Mouse (Mus musculus) liver, embryonic 15.5 days (tissue): ENCODE measurements around the gene Abcc12. TPM values are rescaled to one million over a fixed set of nuclear protein-coding genes. Genes with fewer than 3 reads are reported as not detected.

ENCODE experiments used
- ATAC-seq: fragments of 200-750 bp; cut with Nextera tagmentation; 2 replicates; pipeline ENCODE4 v1.8.0; 2017; ENCODE audit warnings: moderate number of reproducible peaks, mild to moderate bottlenecking, moderate library complexity; ENCODE audit not compliant: insufficient read depth
- H3K27ac ChIP-seq: fragments of 300-500 bp; sonication (generic); replicated peaks from 2 replicates; pipeline ENCODE4 v1.5.1; 2015; ENCODE audit warnings: mild to moderate bottlenecking, inconsistent platforms
- H3K27me3 ChIP-seq: fragments of 300-500 bp; sonication (generic); 2 replicates; pipeline ENCODE4 v1.6.1; 2015; ENCODE audit warnings: mild to moderate bottlenecking, inconsistent platforms
- H3K36me3 ChIP-seq: fragments of 300-500 bp; sonication (generic); replicated peaks from 2 replicates; pipeline ENCODE4 v1.6.1; 2015; ENCODE audit warnings: moderate library complexity, mild to moderate bottlenecking, inconsistent platforms
- H3K4me1 ChIP-seq: fragments of 300-500 bp; sonication (generic); replicated peaks from 2 replicates; pipeline ENCODE4 v1.6.1; 2015; ENCODE audit warnings: inconsistent platforms
- H3K4me2 ChIP-seq: fragments of 300-500 bp; sonication (generic); 2 replicates; pipeline ENCODE4 v1.6.1; 2015; ENCODE audit warnings: moderate library complexity, mild to moderate bottlenecking, inconsistent platforms
- H3K4me3 ChIP-seq: fragments of 300-500 bp; sonication (generic); replicated peaks from 2 replicates; pipeline ENCODE4 v1.5.1; 2015; ENCODE audit warnings: mild to moderate bottlenecking, inconsistent platforms
- H3K9ac ChIP-seq: fragments of 300-500 bp; sonication (generic); 2 replicates; pipeline ENCODE4 v1.6.1; 2015; ENCODE audit warnings: moderate library complexity, mild to moderate bottlenecking, inconsistent platforms
- H3K9me3 ChIP-seq: fragments of 300-500 bp; sonication (generic); replicated peaks from 2 replicates; pipeline ENCODE4 v1.6.1; 2016; ENCODE audit warnings: inconsistent platforms
- WGBS: fragments of 180-500 bp; shearing (Covaris S2); methylation state at CpG from one replicate; pipeline ENCODE4 v1.1.7; 2015; ENCODE audit warnings: mixed read lengths; ENCODE audit not compliant: insufficient replicate concordance; 5-methylcytosine and 5-hydroxymethylcytosine counted together
- microRNA-seq: library from miRNA; unstranded; fragments of <30 nt; microRNA quantifications from one replicate; pipeline ENCODE4, GENCODE M21; 2016
- polyA plus RNA-seq: library from polyadenylated mRNA; unstranded; fragments of >200 nt; fragmentation: Nextera tagmentation; extraction: Ambion mirVana; gene quantifications from 2 replicates; pipeline ENCODE4 v1.2.1, GENCODE M21; 2015

Abcc12 gene
- polyA plus RNA-seq, 1 experiment from 2014 or later: not detected

- no peak overlapping the region for H3K9ac ChIP-seq
- H3K27ac ChIP-seq: no peak overlapping the region
- H3K4me1 ChIP-seq: no peaks in the 10 kb centered on the region
- no peaks in the 10 kb centered on the region for H3K9me3 ChIP-seq
- no peaks in the 10 kb centered on the region for H3K36me3 ChIP-seq
- no peak overlapping the region for H3K4me2 ChIP-seq
- ATAC-seq: no peak
- H3K4me3 ChIP-seq: no peak overlapping the region
- 63% methylated on average over 11 of the region's 11 CpGs for WGBS
- H3K27me3 ChIP-seq: no peaks in the 10 kb centered on the region
Observed at GRCm38 (mm10) chr8:86453697-86454480, 126.6 kb downstream of the Abcc12 start.

DNA sequence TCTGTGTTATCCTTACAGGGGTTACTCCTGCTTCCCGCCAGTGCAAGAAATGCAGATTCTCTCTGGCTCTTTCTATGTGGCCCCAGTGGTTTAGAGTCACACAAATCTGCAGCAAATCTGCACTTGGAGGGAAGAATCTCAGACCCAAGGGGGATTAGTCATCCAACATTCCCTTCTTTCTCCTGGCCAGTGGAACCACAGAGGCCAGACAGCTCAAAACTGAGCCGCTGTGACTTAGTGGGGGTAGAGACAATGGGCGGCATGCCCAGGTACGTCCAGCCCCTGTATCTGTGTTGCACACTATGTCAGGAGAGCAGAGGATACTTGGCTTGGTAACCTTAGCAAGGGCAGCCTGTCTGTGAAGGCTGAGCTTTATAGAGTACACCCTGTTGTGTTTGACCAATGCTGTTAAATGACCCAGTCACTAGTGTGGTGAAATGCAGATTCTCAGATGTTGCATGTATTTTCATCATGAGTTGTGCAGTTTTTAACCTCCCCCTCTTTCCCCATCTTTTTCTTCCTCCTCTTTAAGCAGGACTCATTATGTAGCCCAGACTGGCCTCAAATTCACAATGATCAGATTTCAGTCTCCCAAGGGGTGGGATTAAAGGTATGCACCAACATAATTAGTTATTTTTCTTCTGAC is 130.5 kb downstream of the Abcc12 start:
- Histone ChIP-seq H3K27me3 (no peaks in the 10 kb centered on the region), H3K9ac (no peak overlapping the region), H3K4me1 (no peaks in the 10 kb centered on the region), H3K4me3 (no peak overlapping the region), H3K4me2 (no peak overlapping the region), H3K9me3 (no peaks in the 10 kb centered on the region), H3K27ac (no peak overlapping the region), H3K36me3 (no peaks in the 10 kb centered on the region)
- WGBS: 76% methylated on average over 4 of the region's 4 CpGs
- no peak for ATAC-seq

DNA sequence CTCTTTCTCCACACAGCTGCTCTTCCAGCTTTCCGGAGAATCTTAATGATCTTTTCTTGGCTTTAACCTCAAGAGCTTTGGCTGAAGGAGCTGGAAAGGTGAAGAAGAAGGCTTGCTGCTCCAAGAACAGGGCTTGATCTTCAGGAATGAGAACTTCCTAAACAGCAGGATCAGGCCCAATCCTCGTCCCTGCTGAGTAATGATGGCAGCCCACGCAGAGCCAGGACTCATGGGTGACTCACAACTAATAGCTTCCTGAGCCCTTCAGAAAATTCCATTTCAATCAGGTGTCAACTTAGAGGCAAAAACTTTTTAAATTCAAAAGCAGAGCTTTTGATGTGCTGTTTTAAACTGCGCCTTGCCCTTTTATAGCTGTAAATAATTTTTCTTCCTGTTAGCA is 135.0 kb downstream of the Abcc12 start:
- Histone ChIP-seq H3K9ac (no peak overlapping the region), H3K9me3 (no peaks in the 10 kb centered on the region), H3K27me3 (no peaks in the 10 kb centered on the region), H3K36me3 (no peaks in the 10 kb centered on the region), H3K4me1 (no peaks in the 10 kb centered on the region), H3K4me2 (no peak overlapping the region), H3K27ac (no peak overlapping the region), H3K4me3 (no peak overlapping the region)
- no peak for ATAC-seq
- WGBS: 55% methylated on average over 4 of the region's 4 CpGs

DNA sequence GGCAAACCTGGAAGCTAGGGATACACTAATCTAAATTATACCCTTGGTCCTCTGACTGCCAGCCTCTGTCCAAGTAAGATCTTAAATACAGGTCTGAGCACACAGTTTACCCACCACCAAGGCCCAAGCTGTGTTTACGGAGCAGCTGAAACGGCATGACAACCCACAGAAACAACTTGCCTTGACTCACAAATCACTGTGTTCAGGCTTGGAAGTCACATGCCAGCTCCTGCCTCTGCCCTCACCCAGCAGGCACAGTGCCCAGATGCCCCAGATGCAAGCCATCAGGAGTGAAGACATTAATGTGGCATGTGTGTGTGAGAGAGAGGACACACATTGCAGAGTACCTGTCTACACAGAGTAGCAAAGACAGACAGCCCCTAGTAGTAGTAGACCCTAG is 136.7 kb downstream of the Abcc12 start:
- Histone ChIP-seq H3K9ac (no peak overlapping the region), H3K36me3 (no peaks in the 10 kb centered on the region), H3K4me2 (no peak overlapping the region), H3K4me3 (no peak overlapping the region), H3K27ac (no peak overlapping the region), H3K27me3 (no peaks in the 10 kb centered on the region), H3K4me1 (no peaks in the 10 kb centered on the region), H3K9me3 (no peaks in the 10 kb centered on the region)
- no peak for ATAC-seq
- 72% methylated on average over 2 of the region's 2 CpGs for WGBS

DNA sequence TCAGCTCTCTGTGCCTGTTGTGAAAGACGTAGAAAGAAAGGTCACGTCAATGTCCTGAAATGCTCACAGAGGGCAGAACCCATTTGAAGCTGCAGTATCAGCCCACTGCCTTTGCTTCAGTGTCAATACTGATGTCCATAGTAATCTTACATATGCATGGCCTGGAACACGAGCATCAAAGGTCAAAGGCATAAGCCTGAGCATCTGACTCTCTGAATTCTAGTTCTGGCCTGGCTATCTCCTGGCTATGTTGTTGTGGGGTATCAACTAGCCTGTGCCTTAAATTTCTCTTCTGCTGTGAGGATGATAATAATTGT is 141.5 kb downstream of the Abcc12 start:
- ATAC-seq: no peak
- Histone ChIP-seq H3K9me3 (no peaks in the 10 kb centered on the region), H3K27ac (no peak overlapping the region), H3K4me2 (no peak overlapping the region), H3K4me1 (no peaks in the 10 kb centered on the region), H3K36me3 (no peaks in the 10 kb centered on the region), H3K4me3 (no peak overlapping the region), H3K27me3 (no peaks in the 10 kb centered on the region), H3K9ac (no peak overlapping the region)
- WGBS: 65% methylated on average over 3 of the region's 3 CpGs

DNA sequence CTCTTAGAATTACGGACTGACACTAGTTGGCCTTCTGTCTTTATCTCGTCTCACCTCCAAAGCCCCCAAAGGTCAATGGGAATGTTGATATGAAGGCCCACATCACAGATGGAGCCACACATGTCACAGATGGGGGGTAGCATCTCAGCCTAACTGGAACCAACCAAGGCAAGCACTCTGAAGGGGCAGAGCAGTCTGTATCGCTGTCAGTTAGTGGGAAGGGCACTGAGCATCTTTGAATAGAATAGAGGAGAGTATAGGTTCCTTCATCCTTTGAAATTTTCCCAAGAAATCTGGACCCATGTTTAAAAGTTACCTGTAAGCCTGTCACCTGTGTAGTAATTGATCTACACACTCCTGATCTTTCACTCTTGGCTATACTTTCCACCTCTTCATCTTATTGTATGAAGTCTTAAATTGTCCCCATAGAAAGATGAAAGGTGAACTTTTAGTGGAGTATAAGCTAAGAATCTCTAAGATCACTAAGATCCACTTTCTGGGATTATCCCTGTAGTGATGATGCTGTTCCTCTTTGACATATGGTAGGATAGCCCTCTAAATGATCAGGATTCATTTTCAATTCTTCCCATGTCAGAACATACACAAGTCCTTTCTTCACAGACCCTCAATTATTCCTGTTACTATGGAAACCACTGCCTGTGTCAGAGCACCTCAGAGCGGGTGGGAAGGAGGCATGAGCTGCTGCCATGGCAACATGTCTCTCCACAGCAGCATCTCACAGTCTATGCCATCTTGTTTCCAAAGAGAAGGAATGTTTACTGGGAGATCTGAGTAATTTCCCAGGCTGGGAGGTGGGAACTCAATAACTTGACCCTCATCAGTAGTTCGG is 142.1 kb downstream of the Abcc12 start:
- no peaks in the 10 kb centered on the region for H3K4me1 ChIP-seq
- H3K9ac ChIP-seq: no peak overlapping the region
- H3K4me3 ChIP-seq: no peak overlapping the region
- no peak for ATAC-seq
- no peaks in the 10 kb centered on the region for H3K27me3 ChIP-seq
- H3K9me3 ChIP-seq: no peaks in the 10 kb centered on the region
- WGBS: 56% methylated on average over 5 of the region's 5 CpGs
- H3K27ac ChIP-seq: no peak overlapping the region
- no peaks in the 10 kb centered on the region for H3K36me3 ChIP-seq
- H3K4me2 ChIP-seq: no peak overlapping the region

DNA sequence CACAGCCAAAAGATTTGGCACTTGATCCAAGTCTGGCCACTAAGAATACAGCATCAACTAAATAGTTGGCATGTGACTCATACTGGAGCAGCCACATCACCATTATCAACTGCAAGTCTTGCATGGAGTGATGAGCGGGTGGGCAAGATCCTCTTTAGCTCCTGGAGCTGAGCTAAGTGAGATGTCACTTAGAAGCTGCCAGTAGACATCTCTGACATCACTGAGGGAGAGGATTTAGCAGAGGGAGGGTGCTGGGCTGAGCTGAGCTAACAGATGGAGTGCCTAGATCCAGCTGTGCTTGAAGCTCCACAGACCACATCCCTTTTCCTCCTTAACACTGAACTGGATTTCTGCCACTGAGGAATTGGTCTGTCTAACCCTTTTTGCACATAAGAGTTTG is 143.1 kb downstream of the Abcc12 start:
- Histone ChIP-seq H3K9ac (no peak overlapping the region), H3K4me2 (no peak overlapping the region), H3K4me3 (no peak overlapping the region), H3K36me3 (no peaks in the 10 kb centered on the region), H3K9me3 (no peaks in the 10 kb centered on the region), H3K27ac (no peak overlapping the region), H3K4me1 (no peaks in the 10 kb centered on the region), H3K27me3 (no peaks in the 10 kb centered on the region)
- 42% methylated on average over 1 of the region's 1 CpGs for WGBS
- no peak for ATAC-seq

Small RNAs within 50 kb of the gene (microRNA-seq; reads per million reads assigned to microRNA genes)
- not detected for gene Gm44348

Other genes starting within 250 kb of the Abcc12 start
- gene Lonp2, start 43.4 kb upstream of the Abcc12 start, polyA plus RNA-seq: 36.5 and 38.7 TPM in 2 replicates
- gene Gm10638, start 165.0 kb upstream of the Abcc12 start, polyA plus RNA-seq: 0.91 and 1.3 TPM in 2 replicates
- gene Siah1a, start 165.2 kb upstream of the Abcc12 start, polyA plus RNA-seq: 14.2 and 15.4 TPM in 2 replicates